Mouse (Mus musculus) cerebral cortex, adult 2 months (tissue): ENCODE data around the gene C530008M17Rik.

Experiments
- WGBS: fragments of 180-500 bp; shearing (Covaris S2); methylation state at CpG from one replicate; pipeline ENCODE4 v1.1.7; 2018; 5-methylcytosine and 5-hydroxymethylcytosine counted together

The C530008M17Rik gene

GRCm38 (mm10) chr5:76702104-76702503, 45.8 kb downstream of the C530008M17Rik start:
- WGBS, result 30% methylated on average over 9 of the region's 9 CpGs

- whole genome bisulfite sequencing, result 29% methylated on average over 12 of the region's 12 CpGs
Measured at GRCm38 (mm10) chr5:76702646-76703045, 46.3 kb downstream of the C530008M17Rik start.

DNA sequence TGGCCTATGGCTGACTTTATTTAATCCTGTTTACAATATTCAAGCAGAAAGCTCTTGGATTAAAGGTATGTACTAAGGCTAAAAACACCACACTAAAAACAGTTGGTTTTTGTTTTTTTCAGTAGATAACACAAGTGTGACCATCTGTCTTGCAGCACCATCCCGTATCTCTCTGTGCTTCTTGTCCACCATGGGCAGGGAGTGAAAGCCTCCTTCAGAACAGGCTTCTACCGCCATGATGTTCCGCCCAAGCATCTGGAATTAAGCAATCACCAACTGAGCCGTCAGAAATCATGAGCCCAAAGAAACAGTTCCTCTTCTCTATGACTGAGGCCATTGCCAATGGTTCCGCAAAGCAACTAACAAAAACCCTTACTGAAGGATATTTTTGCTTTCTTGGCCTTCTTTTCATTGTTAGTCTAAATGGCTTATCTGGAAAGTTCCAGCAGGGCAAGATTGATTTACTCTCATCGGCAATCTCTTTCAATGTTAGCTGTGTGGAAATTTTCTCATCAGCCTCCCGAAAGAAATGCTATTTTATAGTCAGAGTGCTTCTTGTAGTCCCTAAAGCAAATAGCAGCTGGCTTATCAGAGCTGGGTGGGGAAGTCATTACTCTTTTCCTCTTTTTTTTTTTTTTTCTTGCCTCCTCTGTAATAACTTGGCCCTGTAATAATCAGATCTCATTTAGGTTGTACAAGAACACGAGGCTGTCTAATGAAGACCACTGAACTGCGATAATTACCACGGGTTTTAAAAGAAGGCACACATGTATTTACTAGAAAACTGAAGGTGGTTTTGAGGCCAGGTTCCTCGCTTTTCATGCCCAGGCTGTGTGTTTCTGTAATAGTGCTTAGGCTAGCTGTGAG, 49.2 kb downstream of the C530008M17Rik start:
- WGBS, result 78% methylated on average over 11 of the region's 11 CpGs

- 87% methylated on average over 3 of the region's 3 CpGs for WGBS
Measured at GRCm38 (mm10) chr5:76707072-76707471, 50.8 kb downstream of the C530008M17Rik start.

GRCm38 (mm10) chr5:76708004-76708403, 51.7 kb downstream of the C530008M17Rik start:
- WGBS, result 72% methylated on average over 15 of the region's 15 CpGs

GRCm38 (mm10) chr5:76713743-76714142, 57.4 kb downstream of the C530008M17Rik start:
- WGBS, result 91% methylated on average over 7 of the region's 7 CpGs

DNA sequence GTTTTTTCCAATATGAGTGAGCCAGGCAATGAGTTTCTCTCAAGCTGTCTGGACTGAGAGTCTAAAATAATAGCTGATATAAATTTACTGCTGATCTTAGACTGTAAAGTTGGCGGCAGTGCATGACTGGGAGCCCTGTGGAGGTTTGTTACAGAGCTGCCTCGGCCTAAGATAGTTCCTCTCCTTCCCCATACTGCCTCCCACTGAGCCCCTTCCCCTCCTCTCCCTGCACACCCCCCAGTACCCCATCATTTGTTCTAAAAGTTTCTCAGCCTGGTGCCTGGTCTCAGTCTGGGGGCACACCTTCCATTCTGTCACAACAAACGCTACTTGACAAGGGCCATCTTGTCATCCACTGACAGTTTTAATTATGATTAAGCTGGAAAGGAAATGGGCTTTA, 63.6 kb downstream of the C530008M17Rik start:
- WGBS, result 75% methylated on average over 3 of the region's 3 CpGs

DNA sequence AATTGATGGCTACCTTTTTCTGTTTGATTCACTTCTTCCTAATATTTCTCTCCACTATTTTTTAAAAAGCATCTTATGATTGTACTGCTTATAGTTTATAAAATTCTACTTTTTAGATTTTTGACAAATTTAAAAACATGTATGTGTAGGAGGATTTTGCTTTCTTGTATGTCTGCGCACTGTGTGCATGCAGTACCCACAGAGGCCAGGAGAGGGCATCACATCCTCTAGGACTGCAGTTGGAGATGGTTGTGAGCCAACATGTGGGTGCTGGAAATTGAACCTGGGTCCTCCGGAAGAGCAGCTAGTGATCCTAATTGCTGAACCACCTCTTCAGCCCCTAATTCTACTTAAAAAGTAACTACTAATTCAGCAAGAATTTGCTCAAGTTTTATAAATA, 68.6 kb downstream of the C530008M17Rik start:
- WGBS, result 99% methylated on average over 2 of the region's 2 CpGs

DNA sequence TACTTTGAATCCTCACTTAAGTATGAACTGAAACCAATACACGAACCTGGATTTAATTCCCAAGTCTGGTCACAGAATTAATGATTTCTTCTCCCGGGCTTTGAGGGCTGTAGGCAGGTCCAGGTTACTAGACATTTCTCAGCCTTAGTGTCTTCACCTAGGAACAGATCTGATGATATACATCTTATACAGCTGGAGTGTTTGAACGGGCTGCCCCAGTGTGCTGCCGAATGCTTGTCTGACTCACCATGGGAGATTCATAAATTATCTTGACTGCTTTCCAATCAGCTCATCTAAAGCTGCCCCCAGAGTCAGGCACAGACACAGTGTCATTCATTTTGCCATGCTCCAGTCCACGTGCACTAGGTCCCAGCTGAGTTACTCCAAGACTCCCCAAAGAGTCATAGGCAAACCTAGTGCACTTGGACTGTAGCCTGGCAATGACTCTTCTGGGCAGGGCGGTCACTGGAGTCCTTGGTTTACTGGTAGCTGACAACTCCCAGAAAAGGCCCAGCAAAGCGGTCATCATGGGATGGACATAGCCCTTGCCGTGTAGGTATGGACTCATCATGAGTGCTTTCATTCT, 70.3 kb downstream of the C530008M17Rik start:
- WGBS, result 90% methylated on average over 8 of the region's 8 CpGs

GRCm38 (mm10) chr5:76733055-76733641, 76.8 kb downstream of the C530008M17Rik start:
- 76% methylated on average over 6 of the region's 6 CpGs for WGBS

DNA sequence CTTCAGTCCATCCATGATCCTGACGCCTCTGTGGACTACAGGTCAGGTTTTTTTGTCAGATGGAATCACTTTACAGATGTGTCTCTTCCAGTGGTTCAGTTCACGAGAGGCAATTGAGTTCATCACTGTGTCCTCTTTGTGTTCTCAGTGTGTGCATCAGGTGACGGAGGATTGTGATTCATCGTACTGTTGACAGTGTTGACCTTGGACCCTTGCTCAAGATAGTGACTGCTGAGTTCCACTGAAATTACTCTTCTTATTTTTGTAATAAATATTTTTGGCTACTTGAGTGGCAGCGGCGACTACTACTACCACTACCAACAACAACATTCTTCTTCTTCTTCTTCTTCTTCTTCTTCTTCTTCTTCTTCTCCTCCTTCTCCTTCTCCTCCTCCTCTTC, 85.2 kb downstream of the C530008M17Rik start:
- 94% methylated on average over 6 of the region's 6 CpGs for whole genome bisulfite sequencing

- WGBS, result 95% methylated on average over 6 of the region's 6 CpGs
Measured at GRCm38 (mm10) chr5:76742076-76742475, 85.8 kb downstream of the C530008M17Rik start.

- 74% methylated on average over 9 of the region's 9 CpGs for WGBS
Measured at GRCm38 (mm10) chr5:76744737-76745209, 88.5 kb downstream of the C530008M17Rik start.

DNA sequence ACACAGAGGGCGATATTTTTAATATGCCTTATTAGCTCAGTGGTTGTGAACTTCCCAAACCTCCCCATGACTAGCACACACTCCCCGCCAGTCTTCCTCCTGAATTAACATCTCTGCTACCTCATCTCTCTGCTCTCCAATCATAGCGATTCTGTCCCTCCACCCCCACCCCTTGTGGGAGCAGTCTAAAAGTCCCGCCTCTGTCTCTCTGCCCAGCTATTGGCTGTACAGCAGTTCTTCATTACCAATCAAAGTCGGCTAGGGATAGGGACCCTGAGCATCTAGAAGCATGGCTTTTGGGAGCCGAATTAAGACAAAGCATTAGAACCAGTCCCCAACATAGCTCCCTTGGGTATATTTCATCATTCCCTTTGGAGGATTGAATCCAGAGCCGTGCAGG, 91.5 kb downstream of the C530008M17Rik start:
- WGBS, result 41% methylated on average over 7 of the region's 7 CpGs

DNA sequence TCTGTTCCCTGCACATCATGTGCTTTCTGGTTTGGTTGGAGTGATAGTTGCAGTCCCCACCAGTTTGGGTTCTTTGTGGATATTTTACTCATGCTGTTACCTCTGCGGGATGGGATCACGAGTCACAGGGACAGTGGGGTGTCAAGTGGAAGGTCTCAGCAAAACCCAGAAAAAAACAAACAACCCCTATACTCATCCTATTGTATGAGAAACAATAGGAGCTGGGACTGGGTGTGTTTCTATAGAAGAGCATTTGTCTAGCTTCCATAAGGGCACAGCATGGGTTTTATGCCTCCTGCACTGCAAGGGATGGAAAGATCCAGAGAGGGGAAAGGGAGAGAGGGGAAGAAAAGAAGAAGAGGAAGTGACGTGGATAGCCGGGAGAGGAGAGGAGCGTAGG, 96.0 kb downstream of the C530008M17Rik start:
- 66% methylated on average over 5 of the region's 5 CpGs for WGBS

- WGBS, result 80% methylated on average over 3 of the region's 3 CpGs
Measured at GRCm38 (mm10) chr5:76760349-76760748, 104.0 kb downstream of the C530008M17Rik start.

GRCm38 (mm10) chr5:76762030-76762698, 105.9 kb downstream of the C530008M17Rik start:
- WGBS, result 63% methylated on average over 14 of the region's 14 CpGs

GRCm38 (mm10) chr5:76763148-76763701, 106.9 kb downstream of the C530008M17Rik start:
- 54% methylated on average over 10 of the region's 10 CpGs for whole genome bisulfite sequencing

- WGBS, result 25% methylated on average over 6 of the region's 6 CpGs
Measured at GRCm38 (mm10) chr5:76763731-76764130, 107.4 kb downstream of the C530008M17Rik start.

DNA sequence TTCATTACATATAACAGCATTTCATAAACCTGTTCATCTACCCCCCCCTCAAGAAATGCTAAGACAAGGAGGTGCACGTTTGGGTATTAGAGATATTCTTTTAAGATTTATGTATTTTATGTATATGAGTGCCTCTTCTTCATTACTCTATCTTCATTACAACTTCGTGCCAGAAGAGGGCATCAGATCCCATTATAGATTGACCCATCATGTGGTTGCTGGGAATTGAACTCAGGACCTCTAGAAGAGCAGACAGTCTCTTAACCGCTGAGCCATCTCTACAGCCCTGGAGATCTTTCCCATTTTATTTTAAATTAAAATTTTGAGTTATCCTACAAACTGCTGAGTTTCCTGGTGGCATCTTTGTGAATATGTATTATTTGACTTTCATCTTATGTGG, 112.7 kb downstream of the C530008M17Rik start:
- 76% methylated on average over 3 of the region's 3 CpGs for WGBS

GRCm38 (mm10) chr5:76769572-76769971, 113.3 kb downstream of the C530008M17Rik start:
- WGBS, result 86% methylated on average over 15 of the region's 15 CpGs

GRCm38 (mm10) chr5:76771371-76771770, 115.1 kb downstream of the C530008M17Rik start:
- WGBS, result 79% methylated on average over 5 of the region's 5 CpGs
